Mouse (Mus musculus) heart, postnatal 25 days (tissue): ENCODE results near the gene Ell. TPM values are rescaled to one million over a fixed set of nuclear protein-coding genes. Genes with fewer than 3 reads are reported as not detected.
A peak's percentile ranks its signal among the peaks of the same experiment; 100 is the strongest.

Experiments
- DNase-seq: peaks from one replicate; pipeline ENCODE4 v3.0.0; 2022; ENCODE audit warnings: low spot score
- intact Hi-C: fragments of 180-260 bp; cut with DNase I; formaldehyde crosslinking; loops from one replicate; pipeline ENCODE4 v1.15.1; 2025
- total RNA-seq, 2 experiments: library from RNA; stranded (reverse); gene quantifications; 2 replicates each; pipeline ENCODE4 v1.2.3; 2021

Ell gene
- total RNA-seq = 10 to 100 TPM; 11.7 to 13.3 TPM

DNA sequence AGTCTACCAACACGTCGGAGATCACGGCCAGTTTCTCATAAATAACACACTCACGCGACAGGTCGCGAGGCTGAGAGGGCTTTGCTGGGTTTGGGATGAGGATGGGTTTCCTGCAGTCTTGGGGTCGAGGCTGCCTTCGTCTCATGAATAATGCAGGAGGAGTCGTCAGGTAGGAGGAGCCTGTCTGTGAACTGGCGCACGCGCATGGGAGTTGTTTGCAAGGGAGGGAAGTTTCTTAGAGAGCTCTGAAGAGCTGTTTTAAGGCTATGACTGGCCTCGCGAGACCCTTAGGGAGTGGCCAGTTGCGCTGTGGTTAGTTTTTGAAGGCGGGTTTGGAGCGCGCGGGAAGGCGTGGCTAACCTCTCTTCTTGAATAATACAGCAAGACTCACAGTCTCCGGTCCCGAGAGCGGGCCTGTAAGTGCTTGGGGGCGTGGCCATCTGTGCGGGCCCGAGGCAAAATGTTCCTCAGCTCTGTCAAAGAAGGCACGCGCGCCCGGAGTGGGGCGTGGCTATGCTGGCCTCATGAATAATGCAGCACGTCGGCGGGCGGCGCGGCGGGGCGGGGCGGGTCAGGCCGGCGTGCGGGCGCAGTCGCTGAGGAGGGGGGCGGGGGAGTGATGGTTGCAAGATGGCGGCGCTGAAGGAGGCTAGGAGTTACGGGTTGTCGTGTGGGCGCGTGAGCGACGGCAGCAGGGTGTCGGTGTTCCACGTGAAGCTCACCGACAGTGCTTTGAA, at the start of gene Ell:
TSS of gene Ell (plus strand) at position 381 of the 737 bp plus-strand sequence.
- intact Hi-C loops = loop anchor here (10.0 kb wide), 1 partner anchor 226 kb away; the partner anchor contains the start of gene Mpv17l2
- peak; percentile 99 for DNase-seq

DNA sequence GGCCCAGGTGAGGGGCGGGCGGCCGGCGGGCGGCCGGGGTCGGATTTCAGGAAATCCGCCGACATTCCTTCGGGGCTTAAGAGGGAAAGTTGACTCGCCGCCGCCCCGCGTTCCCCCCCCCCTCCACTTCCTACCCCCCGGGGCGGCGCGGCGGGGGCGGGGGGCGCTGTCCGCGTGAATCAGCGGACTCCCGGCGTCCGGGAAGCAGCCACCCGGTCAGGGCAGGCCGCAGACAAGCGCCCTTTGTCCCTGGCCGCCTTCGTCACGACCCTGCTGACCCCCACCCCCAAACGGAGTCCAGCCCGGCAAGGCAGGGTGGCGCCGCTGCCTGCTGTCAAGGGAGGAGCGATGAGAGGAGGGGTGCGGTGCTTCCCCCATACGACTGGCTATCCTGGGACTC, 49.7 kb upstream of the Ell start:
- intact Hi-C loops = no loop called here
- DNase-seq = no peak

DNA sequence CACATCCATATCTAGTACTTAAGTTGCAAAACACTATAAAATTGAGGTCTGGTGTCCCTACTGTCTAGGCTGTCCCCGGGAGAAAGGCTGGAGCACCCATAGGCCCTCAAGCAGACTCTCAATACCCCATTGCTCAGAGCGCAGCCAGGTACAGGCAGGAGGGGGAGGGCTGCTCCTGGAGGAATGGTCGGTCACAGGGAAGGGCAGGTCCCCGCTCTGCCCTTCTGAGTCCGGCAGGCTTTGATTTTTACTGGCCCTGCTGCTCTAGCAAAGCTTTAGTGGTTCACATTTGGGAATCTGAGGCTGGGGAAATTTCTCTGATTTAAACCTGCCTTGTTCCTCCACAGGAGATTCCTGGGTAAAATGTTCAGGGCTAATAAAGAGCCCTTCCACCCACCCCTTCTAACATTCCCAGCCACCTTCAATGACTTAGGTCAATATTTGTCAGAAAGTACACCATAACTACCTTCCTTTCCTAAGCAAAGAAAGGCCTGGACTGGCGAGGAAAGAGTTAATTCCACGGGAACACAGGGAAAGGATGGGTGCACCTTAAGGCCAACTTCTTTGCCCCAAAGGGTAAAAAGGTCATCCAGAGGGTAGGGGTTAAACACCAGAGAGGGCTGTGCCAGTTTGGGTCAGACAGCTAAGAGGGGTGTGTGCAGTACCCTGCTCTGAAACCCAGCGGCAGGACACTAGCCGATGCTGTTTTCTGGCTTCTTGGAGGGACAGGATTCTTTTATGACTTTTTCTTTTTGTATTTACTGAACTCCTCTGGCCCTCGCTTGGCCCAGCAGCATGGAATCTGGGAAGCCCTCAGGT, 49.0 kb upstream of the Ell start:
- intact Hi-C loops = no loop called here
- no peak for DNase-seq

DNA sequence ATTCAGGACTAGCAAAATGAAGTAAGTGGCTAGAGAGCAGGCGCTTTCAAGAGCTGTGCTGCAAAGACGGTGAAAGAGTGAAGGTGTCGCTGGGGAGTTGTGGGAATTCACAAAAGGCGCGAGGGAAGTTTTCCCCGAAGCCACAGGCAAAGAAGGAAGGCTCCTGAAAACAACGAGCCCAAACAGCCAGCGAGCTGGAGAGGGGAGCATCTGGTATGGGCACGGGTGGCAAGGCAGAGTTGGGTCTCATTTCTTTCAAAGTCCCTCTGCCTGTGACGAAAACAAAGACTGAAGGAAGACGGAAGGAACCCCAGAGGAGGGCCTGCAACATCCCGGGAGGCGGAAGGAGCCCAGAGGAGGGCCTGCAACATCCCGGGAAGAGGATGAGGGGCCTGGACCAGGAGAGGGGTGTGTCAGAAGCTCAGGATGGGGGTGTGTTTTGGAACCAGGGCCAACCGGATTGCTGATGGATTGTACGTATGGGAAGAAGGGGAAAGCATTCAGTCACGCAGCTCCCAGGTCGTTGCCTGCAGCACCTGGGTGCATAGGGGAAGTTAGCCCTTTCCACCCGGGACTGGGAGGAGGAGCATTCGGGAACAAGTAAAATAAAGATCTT, 48.3 kb upstream of the Ell start:
- intact Hi-C loops = no loop called here
- DNase-seq = no peak

DNA sequence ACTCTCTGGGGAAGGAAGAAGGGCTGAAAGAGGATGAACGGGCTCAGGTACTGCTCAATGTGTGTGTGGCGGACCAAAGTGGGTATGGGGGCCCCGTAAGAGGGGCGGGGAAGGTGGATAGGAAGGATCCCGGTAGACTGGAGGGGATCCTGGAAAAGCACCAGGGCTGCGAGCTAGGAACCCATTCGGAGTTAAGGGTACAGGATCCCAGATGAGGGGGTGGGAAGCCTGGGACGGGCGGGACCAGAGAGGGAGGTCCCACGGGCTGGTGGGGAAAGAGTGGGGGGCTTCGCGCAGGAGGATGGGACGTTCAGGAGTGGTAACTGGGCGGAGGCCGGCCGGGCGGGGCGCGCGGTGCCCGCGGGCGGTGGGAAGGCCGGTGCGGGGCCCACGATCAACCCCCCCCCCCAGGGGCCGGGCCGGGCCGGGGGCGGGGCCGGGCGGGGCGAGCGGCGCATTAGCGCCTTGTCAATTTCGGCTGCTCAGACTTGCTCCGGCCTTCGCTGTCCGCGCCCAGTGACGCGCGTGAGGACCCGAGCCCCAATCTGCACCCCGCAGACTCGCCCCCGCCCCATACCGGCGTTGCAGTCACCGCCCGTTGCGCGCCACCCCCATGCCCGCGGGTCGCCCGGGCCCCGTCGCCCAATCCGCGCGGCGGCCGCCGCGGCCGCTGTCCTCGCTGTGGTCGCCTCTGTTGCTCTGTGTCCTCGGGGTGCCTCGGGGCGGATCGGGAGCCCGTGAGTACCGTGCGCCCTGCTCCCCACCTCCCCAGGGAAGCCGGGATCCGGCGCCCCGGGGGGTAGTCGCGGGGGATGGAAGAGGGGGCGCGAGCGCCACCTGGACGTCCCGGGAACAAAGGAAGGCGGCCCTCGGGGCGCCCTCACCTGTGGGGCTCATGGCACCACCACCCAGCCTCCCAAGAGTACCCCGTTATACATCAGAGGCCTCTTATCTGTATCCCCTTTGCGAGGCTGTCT, 46.3 kb upstream of the Ell start, which contains the start of gene Crlf1:
TSS of gene Crlf1 (plus strand) at position 495 of the 977 bp plus-strand sequence.
- DNase-seq = no peak
- intact Hi-C loops = no loop called here

DNA sequence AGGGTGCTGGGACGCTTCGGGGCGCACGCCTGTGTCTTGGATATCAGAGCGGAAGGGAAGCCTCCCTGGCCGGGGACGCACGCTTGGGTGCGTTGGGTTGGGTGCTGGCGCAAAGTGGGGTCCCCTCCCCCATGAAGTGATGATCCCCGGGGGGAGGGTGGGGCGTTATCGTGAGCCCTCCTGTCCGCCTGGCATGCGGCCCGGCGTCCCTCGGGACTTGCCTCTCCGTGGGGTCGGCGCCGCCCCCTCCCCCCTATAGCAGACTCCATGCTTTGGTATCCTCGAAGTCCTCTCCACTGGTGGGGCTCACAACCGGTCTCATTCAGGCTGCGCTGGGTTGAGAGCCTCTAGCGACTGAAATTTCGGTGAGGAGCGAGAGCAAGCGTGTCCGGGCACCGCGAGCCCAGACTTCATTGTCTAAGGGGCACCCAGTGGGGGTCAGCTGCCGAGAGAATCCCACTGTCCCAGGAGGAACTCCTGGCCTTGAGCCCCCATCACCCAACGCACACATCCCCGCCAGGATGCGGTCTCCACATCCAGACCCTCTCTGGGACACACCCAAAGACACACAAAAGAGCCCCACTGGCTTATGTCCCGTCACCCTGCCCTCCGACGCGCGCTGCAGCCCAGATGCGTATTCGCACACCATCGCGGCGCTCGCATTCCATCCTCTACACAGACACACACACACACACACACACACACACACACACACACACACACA, 45.4 kb upstream of the Ell start:
- no peak for DNase-seq
- intact Hi-C loops = no loop called here

DNA sequence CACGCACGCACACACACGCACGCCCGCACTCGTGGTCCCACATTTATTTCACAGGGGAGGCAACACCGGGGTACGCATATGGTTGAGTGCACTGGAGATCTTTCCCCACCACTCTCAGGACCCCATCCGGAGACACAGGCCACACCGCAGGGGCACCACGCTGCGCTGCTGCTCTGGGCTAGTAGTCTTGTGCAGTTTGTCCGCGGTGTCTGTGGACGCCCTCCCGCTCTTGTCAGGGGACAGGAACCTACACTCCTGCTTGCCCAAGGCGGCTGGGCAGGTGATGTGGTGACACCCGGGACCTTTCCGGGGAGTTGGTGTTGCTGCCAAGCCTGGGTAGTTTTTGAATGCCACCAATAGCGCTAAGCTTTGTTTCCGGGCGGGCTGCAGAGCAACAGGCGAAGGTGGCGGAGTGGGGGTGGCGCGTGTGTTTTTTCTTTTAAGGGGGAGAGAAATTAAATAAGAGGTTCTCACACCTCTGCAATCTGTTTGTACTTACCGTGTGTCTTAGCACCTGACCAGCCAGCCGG, 44.8 kb upstream of the Ell start:
- no peak for DNase-seq
- intact Hi-C loops = no loop called here

DNA sequence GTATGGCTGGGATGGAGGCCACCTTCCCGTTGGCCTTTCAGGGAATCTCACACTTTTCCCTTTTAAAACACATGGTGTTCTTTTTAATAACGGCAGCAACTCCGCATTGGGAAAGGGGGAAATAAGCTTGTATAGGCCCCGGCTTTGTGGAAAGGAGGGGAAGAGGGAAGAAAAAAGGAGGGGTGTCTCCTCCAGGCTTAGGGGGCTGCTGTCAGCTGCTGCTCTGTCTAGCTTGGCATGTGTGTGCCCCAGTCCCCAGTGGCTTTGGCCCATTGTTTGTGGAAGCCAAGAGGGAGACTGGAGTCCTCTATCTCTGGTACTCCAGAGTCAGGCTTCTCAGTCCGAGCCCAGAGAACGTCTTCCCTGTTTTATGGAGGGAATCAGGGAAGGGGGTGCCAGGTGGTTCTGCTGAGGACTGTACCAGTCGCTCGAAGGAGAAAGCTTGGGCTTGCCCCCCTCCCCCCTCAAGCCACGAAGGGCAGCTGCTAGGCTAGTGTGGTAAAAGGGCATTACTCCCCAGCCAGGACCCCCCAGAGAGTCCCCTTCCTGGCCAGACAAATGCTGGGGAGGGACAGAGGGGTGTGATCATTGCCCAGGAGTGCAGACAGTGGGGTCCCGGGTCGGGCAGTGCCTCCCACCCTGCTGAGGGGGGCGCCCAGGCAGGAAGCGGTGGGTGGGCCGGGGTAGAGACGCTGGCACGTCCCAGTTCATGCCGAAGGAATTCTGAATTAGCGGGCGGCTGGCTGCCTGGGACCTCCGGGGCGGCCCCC, 44.1 kb upstream of the Ell start:
- intact Hi-C loops = no loop called here
- DNase-seq = no peak

DNA sequence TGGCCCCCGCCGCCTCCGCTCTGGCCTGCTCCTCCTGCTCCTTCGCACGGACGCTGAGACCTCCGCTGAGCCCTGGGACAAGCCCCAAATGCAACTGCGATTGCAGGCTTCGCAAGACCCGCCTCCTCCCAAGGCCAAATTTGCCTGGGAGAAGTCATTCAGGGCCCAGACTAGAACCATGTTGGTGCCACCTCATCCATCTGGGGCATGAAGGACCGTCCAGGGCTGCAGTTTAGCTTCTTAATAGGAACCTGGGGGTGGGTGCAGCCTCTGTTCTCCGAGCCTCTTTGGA, 43.5 kb upstream of the Ell start:
- intact Hi-C loops = no loop called here
- DNase-seq = no peak

DNA sequence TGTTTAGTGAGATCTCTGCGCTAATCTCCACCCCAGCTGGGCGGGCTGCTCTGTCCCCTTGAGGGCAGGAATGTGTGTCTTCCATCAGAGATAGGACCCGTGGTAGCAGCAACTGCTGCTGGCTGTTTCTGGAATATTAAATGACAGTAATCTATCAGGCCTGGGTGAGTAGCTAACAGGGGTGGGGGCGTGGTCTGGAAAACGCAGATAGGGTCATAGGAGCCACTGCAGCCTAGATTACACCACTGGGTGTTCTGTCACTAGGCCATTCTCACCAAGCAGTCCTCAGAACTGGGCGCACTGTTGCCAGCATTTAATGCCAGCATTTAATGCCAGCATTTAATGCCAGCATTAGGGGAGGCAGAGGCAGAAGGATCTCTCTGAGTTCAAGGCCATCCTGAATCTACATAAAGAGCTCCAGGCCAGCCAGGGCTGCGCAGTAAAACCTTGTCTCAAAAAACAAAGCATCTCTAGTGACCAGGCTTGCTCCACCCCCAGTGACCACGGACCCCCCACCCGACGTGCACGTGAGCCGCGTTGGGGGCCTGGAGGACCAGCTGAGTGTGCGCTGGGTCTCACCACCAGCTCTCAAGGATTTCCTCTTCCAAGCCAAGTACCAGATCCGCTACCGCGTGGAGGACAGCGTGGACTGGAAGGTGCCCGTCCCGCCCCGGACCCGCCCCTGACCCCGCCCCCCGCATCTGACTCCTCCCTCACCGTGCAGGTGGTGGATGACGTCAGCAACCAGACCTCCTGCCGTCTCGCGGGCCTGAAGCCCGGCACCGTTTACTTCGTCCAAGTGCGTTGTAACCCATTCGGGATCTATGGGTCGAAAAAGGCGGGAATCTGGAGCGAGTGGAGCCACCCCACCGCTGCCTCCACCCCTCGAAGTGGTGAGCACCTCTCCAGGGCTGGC, 38.6 kb upstream of the Ell start:
- no peak for DNase-seq
- intact Hi-C loops = loop anchor here (5.0 kb wide), 1 partner anchor 63 kb away; the partner anchor contains the start of gene Crtc1

DNA sequence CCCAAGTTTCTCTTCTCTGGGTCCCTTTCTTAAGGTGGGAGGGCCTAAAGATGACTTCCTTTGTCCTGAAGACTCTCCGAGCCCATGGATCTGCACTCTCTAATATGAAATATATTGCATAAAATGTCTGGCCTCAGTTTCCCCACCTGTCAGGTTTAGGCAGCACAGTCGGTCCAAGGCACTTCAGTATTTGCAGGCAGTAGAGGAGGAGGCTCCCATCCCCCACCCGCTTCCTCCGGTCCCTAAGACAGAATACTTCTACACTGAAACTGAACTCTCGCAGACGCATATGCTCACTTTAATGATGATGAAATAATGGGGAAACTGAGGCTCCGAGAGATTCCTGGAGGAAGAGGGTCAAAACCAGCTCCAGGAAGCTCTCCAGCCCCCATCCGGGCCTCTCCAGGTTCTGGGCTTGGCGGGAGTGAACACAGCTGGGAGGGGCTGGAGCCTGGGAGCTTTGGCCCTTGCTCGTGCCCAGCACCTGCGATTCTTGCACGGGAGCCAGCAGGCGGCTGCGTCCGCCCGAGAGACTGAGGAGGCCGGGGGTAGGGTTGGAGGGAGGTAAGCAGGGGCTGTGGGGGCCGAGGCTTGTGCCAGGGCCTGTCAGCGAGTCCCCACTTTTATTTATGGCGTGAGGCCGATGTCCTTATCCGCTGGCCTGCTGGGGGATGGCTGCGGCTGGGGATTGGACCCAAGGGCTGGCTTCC, 37.3 kb upstream of the Ell start:
- peak; percentile 35 for DNase-seq
- intact Hi-C loops = loop anchor here (5.0 kb wide), 1 partner anchor 65 kb away; the partner anchor contains the start of gene Crtc1

DNA sequence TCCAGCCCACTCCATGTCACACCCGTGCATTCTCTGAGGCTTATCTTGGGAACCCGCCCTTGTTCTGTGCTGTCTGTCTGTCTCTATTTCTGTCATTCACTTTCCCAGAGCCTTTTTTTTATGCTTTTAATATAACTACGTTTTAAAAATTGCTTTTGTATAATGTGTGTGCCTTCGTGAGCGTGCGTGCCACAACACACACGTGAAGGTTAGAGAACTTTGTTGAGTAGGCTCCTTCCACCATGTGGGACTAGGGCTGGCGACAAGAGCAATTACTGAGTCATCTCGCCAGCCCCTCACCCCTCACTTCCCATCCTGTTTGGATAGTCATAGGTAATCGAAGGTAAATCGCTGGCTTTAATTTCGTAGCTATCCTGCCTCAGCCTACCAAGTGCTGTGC, 36.7 kb upstream of the Ell start:
- intact Hi-C loops = loop anchor here (5.0 kb wide), 1 partner anchor 65 kb away; the partner anchor contains the start of gene Crtc1
- DNase-seq = no peak

DNA sequence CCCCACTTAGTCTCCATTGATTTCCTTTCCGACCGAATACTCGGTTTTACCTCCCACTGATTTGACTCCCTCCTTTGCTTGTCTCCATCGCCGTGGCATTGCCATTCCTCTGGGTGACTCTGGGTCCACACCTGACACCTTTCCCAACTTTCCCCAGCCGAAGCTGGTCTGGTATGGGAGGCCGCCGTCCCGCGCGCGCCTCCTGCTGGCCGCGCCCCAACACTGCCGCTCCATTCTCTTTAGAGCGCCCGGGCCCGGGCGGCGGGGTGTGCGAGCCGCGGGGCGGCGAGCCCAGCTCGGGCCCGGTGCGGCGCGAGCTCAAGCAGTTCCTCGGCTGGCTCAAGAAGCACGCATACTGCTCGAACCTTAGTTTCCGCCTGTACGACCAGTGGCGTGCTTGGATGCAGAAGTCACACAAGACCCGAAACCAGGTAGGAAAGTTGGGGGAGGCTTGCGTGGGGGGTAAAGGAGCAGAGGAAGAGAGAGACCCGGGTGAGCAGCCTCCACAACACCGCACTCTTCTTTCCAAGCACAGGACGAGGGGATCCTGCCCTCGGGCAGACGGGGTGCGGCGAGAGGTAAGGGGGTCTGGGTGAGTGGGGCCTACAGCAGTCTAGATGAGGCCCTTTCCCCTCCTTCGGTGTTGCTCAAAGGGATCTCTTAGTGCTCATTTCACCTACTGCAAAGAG, 36.1 kb upstream of the Ell start:
- intact Hi-C loops = loop anchor here (1.0 to 5.0 kb wide), 2 partner anchors 66 to 120 kb away; partner anchors contain the start of gene Crtc1
- DNase-seq = peak; percentile 37

DNA sequence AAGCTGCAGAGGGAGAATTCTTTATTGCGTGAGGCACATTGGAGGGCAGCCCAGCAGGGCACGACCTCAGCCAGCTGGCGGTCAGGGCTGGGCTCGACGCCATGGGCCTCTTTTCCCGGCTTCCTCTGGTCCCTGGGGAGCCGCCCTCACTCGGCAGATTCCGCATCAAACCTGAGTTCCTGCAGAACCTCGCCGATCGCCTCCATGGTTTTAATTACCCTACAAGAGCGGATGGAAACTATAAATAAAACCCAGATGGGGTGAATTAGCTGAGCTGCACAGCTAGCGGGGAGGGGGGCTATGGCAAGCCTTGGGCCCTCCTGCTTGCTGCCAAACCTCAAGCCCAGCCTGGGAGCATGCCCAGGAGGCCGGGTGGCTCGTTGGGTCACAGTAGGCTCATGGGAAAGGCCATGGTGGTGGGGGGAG, 35.0 kb upstream of the Ell start:
- DNase-seq = peak; percentile 34
- intact Hi-C loops = loop anchor here (5.0 kb wide), 1 partner anchor 67 kb away; the partner anchor contains the start of gene Crtc1

DNA sequence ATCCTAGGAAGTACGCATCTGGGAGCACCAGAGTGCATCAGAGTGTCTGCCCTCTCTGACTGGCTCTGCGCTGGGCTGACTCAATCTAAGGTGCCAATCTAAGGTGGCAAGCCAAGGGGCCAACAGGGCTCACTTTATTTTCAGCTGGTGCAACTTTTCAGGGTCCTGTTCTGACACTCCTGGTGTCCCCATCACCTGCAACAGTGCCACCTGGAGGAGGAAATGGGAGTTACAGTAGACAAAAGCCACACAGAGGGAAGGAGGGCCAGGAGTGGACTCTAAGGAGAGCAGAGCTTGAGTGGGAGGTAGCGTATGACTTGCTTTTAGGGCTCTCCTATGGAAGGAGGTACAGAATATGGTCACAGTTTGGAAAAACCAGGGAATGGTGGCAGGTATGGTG, 34.4 kb upstream of the Ell start:
- DNase-seq = no peak
- intact Hi-C loops = loop anchor here (5.0 kb wide), 1 partner anchor 68 kb away; the partner anchor contains the start of gene Crtc1
